Mouse (Mus musculus) kidney, adult 11 months (tissue): ENCODE data around the gene Cntnap5b.

Experiments used
- DNase-seq: peaks from one replicate; pipeline ENCODE4 v3.0.0; 2022

The Cntnap5b gene

DNA sequence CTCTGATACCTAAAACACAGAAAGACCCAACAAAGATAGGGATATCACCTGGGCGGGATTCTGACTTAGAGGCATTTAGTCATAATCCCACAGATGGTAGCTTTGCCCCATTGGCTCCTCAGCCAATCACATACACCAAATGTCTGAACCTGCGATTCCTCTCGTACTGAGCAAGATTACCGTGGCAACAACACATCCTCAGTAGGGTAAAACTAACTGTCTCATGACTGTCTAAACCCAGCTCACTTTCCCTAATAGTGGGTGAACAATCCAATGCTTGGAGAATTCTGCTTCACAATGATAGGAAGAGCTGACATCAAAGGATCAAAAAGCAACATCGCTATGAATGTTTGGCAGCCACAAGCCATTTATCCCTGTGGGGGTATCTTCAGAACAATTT, 407.5 kb downstream of the Cntnap5b start:
- no peak for DNase-seq

DNA sequence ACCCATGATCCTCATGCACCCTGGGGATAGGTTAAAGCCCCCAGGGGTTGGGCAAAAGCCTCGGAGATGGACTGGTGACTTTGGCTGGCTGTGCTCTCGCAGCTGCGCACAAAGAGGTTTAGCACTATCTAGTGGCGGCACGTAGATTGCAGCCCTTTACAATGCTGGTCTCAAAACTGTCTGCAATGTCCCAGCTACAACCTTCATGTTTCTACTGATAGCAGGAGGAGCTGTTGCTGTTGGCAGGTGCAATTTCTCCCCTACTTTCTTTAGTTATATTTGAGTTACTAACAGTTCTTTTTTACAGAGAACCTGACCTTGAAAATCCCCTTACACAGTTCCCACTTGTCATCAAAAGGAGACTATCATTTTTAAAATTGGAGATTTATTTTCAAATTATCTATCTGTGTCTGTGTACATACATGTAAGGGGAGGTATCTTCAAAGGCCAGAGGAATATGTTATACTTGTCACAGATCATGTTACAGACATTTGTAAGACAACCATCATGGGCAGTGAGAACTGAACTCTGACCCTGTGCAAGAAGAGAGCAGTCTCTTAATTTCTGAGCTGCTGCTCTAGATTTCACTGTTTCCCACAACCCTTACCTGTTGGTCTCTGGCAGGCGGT, 459.5 kb downstream of the Cntnap5b start:
- DNase-seq = peak; percentile 1

DNA sequence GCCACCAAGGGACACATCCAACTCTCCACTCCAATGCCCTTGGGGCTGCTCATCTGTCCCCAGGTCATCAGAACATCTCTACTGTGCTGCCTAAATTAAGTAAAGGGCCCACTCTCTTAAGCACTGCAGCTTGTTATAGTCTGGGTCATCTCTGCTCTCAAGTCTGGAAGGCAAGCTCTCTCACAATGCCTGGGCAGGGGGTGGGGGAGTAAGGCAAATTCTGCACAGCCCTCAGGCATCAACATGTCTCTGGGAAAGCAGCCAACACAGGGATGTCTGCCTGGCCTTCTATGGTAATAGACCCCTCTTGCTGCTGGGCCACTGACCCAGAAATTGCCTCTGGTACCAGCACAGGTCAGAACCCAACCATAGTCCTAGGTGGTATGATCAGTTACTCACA, 479.4 kb downstream of the Cntnap5b start:
- no peak for DNase-seq

DNA sequence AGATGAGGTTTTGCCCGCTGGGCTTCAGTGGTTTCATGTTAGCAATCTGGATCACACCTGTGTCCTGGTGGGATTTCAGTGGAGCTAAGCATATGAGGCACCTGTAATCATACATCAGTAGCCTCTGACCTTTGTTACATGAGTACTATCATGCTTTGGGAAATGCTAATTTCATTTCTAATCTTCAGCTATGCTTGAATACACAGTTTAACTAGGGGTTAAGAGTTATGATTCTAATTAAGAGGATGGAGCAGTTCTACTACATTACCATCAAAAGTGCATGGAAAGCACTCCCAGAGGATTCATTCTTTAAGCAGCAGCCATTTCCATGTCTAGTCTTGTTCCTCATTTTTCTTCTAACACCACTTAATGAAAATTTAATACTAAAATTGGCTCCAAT, 538.1 kb downstream of the Cntnap5b start:
- no peak for DNase-seq

DNA sequence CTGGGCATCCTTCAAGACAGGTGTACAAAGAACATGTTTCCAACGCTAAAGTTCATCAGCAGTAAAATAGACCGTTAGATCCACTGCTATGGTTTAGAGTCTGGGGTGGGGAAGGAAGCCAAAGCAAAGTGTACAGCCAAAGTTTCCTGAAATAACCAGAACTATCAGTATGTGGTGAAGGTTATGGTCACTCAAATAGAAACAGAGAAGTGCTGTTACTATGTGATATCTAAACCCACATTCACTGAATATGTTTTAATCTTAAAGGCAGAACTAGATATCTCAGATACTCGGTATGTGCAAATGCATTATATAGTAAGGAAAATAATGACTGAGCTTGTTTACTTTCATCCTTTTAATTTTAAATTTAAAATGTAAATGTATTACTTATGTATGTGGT, 558.5 kb downstream of the Cntnap5b start:
- no peak for DNase-seq

DNA sequence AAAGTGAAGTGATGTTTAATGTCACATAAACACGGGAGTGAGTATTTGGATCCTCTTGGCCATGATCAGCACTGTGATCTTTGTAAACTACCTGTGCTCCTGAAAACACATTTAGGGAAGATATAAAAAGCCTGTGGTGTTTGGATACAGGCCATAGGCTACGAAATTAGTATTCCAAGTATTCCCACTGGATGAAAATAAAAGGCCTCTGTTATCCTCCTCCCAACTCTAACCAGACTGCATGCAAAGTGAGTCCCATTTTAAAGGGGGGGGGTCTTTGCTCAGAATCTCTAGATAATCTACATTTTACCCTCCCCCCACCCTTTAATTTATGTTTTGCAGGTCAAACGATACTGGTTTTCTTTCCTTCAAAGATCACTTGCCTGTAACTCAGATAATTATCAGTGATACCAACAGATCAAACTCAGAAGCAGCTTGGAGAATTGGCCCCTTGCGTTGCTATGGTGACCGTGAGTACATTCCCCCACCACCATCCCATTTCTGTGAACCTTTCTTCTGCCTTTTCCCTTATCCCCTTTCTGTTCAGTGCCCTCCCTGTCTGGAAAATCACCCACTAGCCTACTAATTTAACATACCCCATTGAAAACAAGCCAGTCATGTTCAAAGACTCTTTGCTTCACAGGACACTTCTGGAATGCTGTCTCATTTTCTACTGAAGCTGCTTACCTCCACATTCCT, 597.0 kb downstream of the Cntnap5b start:
- no peak for DNase-seq

DNA sequence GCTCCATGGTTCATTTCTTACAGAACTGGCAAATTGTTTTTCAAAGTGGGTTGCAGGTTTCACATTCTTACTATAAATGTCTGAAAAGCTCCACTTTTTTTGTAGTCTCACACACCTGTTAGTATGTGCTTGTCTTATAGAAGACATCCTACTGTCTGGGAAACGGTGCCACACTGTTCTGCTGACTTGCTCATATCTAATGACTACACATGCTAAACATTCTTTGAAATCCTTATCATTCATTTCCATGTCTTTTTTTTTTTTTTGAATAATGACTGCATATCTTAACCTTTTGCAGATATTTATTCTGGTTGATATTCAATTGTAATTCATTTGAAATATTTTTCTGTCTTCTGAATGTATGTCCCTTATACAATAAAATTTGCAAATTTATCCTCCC, 613.7 kb downstream of the Cntnap5b start:
- DNase-seq = no peak

DNA sequence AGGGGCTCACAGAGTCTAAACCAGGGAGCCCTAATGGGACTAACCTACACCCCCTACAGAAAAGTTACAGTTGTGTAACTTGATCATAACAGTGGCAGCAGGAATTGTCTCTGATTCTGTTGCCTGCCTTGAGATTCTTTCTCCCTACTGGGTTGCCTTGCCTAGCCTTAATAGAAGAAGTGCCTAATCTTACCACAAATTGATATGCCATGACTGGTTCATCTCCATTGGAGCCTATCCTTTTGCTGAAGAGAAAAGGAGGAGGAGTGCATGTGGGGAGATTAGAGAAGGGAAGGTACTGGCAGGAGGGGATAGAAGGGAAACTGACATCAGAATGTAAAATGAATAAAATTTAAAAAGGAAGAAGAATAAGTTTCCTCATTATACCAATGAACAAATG, 621.5 kb downstream of the Cntnap5b start:
- no peak for DNase-seq

DNA sequence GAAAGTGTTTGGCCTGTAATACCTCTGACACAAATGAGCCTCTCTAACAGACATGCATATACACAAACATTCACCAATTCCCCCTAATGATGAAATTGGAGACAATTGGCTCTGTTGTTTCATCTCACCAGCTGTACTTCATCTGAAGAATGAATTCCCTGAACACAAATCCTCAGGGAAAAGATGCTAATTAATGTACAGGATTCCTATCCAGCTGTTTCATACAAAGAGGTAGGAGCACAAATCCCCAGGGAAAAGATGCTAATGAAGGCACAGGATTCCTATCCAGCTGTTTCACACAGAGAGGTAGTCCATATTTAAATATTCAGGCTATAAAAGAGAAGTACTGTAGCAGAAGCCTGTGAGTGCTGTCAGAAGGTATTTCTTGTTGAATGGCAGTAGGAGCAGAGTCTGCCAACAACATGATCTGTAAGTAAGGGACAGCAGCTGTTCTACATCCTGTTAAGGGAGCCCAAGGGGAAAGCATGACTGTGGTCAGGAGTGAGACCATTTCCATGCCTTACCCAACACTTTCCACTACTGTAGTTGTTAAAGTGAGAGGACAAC, 644.2 kb downstream of the Cntnap5b start:
- no peak for DNase-seq

DNA sequence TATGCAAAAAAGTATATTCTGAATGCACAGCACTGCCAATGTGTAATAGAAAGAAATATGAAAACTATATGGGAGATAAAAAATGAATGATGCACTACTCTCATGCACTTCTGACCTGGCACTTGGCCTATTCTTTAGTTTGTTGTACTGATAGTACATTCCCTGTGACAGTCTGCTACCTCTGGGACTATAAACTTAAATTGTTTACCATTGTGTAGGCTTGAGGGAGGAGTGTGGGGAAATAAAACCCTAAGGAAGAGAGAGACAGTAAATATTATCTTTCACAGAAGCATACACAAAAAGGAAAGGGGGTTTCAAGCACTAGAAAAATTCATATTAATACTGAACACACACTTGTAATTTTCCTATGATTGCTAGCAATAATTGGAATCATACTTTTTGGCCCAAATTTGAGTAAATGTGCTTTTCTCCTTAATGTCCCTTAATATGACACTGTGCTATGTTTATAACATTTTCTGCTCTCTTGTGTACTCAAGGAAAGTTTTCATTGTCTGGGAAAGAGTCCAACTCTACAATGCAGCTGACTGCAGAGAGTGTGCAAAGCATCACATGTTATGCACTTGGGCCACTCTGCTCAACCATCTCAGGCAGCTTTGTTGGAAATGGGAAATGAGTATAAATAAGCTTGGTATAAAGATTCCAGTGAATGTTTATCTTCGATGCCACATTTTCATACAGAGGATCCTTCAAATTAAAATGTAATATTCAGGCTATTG, 657.6 kb downstream of the Cntnap5b start:
- no peak for DNase-seq

DNA sequence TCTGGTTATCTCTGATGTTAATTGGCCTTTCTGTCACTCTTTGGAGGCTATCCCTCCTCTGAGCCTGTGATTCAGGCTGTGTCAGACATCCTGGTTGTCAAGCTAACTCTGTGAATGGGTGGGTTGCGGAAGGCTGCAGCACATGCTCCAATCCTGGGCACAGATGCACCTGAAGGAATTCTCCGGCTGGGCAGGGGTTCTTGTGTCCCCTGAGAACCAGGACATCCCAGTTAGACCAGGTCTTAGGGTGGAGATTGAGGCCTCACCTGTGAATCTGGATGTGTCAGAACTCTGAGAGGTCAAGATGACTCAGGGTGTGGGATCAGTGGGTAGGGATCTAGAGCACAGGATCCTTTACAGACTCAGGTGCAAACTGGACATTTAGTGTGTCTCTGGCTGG, 691.3 kb downstream of the Cntnap5b start:
- no peak for DNase-seq

DNA sequence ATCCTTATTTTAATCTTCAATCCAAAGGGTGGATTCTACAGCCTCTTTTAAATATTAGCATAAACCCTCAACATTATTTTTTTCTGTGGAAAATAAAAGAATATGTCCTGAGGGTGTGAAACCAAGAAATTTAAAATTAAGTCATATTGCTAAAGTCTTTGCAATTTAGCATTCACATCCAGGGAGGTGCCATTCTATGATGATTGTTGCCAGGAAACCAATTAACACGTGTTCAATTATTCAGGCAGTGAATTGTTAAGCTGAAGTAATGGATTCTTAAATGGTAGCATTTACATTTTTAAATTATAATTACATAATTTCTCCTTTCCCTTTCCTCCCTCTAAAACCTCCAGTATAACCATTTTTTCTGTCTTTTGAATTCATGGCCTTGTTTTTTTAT, 692.7 kb downstream of the Cntnap5b start:
- DNase-seq = no peak

DNA sequence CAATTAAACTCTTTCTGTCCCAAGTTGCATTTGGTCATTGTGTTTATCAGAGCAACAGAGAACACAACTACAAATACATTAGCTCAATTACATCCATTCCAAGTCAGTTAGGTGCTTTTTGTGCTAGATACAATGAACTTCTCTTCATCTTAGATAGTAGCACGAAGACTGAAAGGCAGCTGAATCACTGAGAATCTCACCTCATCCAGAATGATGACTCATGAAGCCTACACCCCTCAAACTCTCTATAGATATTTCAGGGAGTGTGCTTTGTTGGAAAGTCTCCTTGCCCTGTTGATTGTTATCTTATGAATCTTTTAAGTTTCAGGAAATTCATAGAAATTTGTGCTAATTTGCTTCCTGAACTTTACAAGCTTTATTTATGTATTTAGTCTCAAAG, 695.0 kb downstream of the Cntnap5b start:
- no peak for DNase-seq

DNA sequence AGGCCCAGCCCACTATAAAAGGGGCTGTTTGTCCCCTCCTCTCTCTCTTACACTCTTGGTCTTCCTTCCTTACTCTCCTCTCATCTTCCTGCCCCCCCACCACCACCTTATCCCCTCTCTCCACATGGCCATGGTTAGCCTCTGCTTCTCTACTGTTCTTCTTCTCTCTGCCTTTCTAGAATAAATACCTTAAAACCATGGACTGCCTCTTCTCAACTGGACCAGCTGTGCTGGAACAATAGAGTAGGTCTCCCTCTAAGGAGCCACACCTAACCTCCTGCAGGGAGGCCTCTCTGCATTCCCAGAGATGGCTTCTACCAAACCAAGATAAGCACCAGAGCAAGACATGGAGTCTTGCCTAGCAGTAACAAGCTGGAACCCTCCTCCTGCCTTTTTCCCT, 737.3 kb downstream of the Cntnap5b start:
- no peak for DNase-seq
